Mouse (Mus musculus): Measurements from ENCODE around the gene Skap1.

Gene Skap1

DNA sequence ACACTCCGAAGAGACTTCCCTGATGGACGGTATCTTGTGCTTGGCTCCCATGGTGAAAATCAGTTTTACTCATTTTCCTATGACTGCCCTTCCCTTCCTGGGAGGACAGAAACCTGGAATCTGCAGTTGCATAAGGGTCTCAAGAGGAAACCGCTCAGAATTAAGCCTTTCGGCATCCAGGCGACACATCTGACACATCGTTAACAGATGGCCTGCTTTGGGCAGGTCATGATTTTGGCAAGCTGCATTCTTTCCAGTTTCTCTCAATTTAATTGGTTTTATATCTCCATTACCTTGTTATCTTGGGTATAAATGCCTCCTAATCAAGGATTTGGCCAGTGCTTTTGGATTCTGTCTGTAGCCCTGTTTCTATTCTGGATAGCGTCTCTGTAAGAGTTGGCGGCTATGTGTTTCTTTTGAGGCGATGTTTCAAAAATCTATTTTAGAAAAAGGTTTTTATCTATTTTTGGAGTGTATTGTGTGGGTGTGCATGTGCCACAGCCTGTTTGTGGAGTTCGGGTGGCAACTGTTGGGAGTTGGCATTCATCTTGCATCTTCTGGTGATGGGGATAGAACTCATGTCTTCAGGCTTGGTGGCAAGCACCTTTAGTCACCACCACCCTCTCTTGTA is 1.1 kb downstream of the Skap1 start:
- DNase-seq (ENCODE audit: low spot score): no peak

DNA sequence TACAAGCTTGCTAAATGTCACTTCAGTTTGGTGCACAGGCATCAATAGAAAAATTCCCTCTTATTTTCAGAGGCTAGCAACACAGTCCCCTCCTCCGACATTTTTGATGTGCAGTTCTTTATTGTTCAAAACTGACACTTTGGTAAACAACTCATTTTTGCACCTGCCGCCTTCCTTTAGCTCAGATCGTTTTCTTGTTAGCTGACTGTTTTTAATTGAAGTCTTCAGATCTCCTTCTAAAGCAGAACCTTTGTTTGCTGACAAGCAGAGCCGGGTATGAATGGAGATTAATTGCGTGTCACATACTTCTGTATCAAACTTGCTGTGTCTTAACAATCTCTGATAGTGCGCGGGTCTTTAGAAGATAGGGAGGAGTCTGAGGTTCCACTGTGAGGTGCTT is 2.0 kb downstream of the Skap1 start:
- DNase-seq (ENCODE audit: low spot score): no peak

DNA sequence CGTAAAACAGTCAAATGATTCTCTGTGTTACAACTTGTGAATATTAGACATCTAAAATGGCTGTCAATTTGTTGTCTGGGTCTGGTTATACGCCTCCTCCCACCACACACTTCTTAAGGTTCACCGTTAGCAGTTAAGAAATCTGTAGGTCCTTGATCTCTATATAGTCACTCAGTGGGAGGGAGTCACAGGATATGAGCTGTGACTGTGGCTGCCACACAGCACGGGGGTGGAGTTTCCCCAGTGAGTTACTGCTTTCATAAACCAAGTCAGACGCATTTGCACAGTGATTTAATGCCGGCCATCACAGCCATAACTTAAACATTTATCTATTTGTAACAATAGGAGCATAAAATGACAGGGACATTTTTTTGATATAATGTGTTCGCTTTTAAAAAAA is 2.6 kb downstream of the Skap1 start:
- DNase-seq (ENCODE audit: low spot score): no peak

DNA sequence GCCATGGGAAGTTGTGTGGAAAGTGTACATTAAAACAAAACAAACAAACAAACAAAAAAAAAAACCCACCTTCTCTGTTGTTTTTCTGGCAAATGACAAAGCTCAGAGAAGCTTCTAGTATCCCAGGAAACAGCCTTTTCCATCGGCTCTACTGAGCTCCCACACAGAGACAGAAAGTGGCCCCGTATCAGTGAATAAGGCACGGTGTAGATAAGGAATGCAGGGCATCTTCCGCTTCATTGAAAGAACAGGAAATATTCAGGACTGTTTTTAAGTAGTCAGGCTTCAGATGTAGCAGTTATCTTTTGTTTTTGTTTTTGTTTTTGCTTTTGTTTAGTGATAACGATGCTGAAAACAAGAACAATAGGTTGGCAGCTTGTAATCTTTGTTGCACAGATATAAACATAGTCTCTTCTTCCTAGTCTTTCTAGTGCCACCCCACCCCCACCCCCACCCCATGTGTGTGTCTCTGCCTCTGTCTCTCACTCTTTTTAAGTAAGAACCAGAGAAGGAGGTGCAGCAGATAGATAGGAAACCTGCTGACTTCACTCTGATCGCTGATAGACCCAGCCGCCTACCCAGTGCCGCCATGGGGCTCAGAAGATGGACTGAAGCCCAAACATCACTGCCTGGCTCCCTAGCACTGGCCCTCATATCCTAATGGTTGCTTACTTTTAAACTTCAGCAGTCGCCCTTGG is 3.8 kb downstream of the Skap1 start:
- DNase-seq (ENCODE audit: low spot score): no peak

DNA sequence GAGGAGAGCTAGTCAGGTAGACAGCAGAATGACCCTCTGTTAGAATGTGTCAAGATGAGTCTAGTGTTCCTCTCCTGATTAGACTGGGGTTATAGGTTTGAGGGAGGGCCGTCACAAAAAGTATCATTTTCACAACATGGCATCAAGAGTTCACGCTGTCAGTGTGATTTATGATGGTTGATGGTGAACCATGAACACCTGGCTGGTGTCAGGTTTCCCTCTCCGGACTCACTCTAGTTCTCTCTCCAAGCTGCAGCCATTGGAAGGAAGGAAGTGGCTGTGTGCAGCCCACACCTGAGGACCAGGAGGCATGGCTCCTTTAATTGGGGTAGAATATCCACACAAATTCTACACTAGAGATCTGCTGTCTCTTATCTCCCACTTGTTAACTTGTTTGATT is 18.3 kb downstream of the Skap1 start:
- DNase-seq (ENCODE audit: low spot score): no peak

DNA sequence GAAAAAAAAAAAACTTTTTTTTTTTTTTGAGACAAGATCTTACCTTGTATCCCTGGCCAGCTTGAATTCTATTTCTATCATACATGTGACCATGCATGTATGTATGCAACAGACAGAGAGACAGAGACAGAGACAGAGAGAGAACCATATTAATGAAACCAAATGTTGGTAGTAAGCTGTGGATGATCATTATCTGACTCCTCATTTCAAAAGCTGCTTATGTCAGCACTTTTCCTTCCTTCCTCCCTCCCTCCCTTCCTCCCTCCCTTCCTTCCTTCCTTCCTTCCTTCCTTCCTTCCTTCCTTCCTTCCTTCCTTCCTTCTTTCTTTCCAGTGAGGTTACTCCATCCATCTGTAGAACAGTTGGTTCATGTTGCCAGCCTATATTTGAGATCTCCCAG is 18.8 kb downstream of the Skap1 start:
- no peak for DNase-seq (ENCODE audit: low spot score)

DNA sequence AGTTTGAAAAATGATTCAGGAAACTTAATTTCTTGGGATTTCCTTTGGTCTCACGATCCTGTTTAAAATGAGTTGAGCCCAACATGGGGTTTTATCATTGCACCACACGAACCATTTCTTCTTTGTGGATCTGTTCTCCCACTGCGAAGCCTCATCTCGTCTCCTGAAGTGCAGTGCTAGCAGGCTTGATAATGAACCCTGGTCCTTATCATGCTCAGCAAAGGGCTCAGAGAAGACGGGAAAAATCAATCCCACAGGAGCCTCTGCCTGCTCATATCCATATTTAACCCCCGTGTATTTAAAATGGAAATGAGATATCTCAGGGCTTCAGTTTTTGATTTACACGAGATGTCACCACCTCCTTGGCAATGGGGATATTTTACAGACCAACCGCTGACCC is 34.1 kb downstream of the Skap1 start:
- DNase-seq (ENCODE audit: low spot score): no peak

DNA sequence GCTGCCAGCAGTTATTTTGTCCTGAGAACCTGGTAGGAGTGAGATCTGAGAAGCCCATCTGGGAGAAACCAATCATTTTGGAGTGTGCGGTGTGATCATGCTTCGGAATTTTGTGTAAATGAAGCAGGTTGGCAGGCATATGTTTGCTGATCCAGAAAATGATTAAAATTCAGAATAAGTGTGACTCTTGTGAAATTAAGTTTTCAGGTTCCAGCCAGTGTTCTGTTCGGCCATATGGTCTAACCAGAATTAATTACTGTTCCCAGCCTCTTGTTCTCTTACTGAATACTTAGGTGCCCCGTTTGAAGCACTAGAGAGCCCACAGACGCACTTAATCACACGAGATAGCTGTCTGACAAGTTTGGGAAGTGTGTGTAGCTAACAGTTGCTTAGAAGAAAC is 36.6 kb downstream of the Skap1 start:
- no peak for DNase-seq (ENCODE audit: low spot score)

DNA sequence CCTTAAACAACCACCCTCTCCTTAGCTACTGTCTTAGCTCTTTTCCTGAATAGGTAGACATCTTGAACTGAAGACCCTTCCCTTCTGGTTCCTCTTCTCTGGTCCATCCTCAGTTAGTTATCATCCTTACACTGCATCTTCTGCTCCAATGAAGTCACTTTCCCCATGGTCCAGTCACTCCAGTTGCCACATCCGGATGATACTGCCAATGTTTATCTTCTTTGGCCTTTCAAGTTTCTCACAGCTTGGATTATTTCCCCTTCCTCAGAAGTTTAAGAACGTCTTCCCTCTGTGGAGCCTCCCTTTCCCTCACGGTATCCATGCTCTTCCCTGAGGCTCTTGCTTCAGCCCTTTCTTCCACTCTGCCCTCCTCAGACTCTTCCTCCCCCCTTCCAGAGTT is 38.6 kb downstream of the Skap1 start:
- no peak for DNase-seq (ENCODE audit: low spot score)

DNA sequence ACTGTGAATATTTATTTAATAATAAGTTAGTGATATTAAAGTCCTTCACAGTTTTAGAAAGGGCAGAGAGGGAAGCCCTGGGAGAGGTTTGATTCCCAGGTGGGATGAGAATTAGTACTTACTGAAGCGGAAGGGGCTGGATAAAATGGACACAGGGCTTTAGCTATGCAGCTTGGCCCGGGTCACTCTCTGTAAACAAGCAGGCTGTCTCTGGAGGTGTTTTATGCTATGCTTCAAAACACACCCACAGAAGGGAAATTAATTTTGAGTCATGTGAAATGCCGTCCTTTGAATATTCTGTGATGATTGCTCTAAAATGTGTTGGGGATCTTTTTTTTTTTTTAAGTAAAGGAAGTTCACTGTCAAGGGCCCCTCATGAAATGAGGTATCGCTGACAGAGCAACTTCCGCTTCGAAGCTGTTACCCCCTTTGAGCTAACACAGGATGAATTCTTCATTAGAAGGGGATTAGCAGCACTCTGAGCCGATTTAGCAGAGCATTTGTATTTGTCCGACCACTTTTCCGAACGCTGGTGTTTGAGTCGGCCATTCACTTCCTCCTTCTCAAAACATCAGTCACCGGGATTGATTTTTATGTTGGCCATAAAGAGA is 40.2 kb downstream of the Skap1 start:
- no peak for DNase-seq (ENCODE audit: low spot score)

DNA sequence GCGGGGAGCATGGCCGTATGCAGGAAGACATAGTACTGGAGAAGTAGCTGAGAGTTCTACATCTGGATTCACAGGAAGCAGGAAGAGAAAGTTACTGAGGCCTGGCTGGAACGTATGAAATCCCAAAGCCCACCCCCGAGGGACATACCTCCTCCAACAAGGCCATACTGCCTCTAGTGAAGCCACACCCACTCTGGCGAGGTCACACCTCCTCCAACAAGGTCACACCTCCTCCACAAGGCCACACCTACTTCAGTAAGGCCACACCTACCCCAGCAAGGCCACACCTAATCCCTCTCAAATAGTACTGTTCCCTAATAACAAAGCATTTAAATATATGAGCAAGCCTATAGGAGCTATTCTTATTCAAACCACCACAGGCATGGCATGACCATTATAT is 41.4 kb downstream of the Skap1 start:
- no peak for DNase-seq (ENCODE audit: low spot score)

DNA sequence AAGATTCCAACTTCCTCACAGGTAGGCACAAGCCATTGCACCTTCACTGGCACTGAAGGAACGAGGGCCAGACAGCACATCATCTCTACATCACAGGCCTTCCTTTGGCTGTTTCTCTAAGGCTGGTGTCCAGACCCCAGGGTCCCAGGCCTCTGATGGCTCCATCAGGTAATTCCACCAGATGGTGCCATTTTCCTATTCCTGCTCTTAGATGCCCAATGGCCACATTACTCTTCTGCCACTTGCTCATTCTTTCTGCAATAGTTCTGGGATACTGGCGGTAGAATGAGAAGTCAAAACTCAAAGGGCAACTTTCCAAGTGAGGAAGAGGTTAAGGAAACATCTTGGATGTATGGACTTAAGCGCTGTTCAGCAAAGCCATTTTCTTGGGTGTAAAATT is 50.8 kb downstream of the Skap1 start:
- DNase-seq (ENCODE audit: low spot score): no peak

DNA sequence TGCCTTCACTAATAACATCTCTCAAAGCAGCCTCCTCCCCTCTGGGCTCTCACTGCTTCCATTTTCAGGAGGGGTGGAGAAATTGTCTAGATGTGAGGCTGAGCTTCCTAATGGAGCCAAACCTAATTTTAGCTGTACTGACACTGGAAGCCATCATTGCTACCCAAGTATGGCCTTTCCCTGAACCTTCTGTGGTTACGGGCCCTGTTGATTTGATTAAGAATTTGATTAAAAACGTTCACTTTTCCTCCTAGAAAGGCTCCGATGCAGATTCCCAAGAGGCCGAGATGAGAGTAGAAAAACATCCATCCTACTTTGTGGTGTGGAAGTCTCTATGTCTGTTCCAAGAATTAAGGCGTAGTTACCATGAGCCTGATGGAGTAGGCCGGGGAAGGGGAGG is 60.1 kb downstream of the Skap1 start:
- DNase-seq (ENCODE audit: low spot score): no peak

DNA sequence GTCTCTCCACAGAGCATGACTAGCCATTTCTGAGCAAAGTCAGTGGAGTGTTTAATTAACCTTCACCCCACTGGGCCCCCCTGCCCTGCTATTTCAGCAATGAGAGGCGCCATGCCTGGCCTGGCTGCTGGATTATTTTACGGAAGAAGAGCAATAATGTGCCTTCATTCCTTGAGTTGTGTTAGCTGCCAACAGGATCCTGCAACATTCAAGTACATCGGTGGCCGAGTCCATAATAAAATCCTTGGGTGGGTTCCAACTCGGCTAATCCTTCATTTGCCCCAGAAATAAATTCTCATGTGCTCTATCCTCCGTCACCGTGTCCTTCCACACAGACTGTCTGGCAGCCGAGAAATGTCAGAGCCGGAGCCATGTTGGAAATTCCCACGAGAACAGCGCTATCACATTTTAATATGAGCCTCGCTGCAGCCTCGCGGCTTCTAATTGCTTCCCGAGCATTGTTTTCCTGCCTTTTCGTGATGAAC is 61.8 kb downstream of the Skap1 start:
- DNase-seq (ENCODE audit: low spot score): no peak

DNA sequence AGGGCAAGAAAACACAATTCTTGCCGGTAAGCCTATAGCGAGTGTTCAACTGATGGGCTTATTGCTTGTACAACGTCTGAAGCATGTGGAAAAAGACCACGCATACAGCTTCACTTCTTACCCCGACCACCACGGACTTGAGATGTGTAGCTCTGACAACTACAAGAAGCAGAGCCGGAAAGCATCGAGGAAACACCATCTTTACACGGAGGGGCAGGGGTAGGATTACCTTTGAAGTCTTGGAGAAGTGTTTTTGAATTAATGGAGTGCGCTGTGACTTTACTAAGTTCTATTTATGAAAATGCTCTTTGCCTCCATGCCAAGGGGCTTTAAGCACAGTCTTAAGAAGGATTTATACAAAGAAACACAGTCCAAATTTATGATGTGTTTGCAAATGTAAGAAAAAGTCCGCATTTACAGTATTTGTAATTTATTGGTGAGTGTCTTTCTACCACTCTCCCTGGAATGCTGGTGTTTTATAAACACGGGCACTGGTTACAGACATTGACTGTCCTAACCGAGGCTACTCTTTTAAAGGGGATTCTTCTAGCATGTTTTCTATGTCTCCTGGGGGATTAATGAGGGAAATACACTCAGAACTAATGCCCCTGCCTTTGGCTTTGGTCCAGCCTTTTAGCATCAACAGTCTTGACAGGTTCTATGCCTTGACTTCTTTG is 67.5 kb downstream of the Skap1 start:
- DNase-seq (ENCODE audit: low spot score): no peak

DNA sequence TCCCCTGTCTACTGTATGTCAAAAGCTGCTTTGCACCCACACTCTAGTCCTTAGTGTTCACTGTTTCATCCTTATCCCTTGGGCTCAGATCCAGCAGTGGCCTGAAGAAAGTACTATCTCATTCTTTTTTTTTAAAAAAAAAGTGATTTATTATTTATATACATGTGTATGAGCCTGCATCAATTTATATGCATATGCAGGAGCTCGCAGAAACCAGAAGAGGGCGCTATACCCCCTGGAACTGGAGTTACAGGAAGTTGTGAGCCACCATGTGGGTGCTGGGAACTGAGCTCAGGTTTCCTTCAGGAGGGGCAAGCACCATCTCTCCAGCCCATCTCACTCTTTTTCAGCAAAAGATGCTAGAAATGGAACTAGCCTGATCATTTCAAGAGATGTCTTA is 70.1 kb downstream of the Skap1 start:
- DNase-seq (ENCODE audit: low spot score): no peak

DNA sequence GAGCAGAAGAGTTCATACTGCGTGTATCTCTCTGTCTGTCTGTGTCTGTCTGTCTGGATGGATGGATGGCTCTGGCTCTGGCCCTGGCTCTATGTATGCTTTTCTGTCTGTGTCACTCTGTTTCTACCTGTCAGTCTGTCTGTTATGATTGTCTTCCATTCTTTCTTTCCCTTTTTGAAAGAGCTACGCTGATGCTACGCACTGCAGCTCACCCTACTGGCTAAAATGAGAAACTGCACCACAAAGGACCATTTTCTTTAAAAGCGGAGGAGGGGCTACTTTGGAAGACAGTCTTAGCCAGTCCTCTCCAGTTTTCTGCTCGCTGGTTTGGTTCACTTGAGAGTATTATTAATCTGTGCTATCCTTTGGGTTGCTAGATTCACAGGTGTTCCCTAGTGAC is 71.8 kb downstream of the Skap1 start:
- no peak for DNase-seq (ENCODE audit: low spot score)

DNA sequence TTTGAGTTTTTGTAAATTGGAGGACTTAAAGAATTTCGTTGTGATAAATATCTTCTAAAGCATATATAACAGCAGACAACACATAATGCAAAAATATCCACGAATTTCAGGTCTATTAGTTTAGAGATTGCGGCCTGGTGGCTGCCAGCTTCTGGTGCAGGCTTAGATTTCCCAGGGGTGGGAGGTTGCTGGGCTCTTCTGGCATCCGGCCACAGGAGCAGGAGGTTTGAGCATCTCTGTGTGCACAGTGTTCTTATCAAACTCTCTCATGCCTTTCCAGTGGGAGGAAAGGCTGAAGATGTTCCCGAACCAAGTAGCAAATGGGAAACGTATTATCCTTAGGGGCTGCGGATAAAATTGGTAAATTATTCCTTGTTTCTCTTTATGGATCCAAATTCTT is 77.6 kb downstream of the Skap1 start:
- no peak for DNase-seq (ENCODE audit: low spot score)

DNA sequence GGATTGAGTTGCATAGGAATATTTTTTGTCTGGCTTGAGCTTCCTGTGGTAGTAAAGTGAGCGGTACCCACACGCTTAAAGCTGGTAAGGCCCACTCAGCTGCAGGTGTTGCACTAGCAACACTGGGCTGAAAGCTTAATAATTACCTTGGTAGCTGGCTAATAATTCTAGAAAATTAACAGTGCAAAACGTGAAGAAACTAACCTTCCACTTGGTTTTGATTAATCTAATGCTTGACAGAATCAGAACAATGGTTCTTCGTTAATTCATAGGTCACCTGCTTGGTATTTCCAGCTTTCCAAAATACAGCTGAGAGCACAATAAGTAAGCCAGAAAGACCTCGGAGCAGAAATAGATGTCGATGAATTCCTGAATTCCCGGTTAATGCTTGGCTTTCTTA is 78.2 kb downstream of the Skap1 start:
- no peak for DNase-seq (ENCODE audit: low spot score)

DNA sequence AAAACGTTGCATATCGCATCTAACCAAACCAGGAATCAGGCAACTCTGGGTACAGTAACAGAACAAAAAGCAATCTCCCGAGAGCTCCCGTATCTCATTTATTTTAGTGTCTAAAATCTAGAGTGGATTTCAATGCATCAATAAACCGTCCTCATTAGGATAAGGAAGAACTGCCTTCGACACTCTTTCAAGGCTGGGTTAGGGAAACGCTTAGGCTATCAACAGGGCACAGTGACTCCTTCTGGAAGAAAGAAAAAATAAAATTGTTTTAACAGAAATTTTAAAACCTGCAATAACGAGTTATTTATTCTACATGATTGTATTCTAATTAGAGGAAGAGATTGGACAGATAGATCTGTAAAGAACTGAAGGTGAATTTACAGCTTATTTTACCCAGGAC is 82.0 kb downstream of the Skap1 start:
- no peak for DNase-seq (ENCODE audit: low spot score)

DNA sequence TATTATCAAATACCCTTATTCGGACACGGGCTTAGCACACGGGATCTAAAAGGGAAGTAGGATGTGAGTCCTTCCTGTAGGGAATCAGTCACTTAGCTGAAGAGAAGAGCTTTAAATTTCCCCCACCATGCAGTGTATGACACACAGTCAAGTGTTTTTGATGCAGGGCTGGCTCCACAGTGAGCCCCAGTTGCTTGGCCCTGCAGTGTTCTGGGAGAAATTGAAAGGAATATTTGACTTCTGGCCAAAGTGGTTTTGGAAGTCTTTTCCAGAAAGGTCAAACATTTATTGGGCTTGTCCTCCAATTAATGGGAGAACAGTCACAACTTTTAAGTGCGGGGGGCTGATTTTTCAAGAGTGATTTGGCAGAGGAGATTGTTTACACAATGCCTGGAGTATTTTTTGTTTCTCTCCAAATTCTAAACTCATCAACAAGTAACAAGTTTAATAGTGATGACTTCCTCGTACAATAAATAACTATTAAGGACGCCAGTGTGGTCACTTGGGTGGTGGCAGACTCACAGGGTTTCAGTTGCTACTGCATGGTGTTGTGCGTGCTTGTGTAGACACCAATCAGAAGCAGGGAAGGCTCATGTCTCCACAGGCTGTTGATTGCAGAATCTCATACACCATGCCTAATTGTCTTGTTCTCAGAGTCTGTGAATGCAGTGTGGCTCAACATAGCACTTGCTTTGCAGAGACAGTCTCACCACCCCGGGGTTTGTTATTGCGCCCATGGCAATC is 86.7 kb downstream of the Skap1 start:
- no peak for DNase-seq (ENCODE audit: low spot score)

DNA sequence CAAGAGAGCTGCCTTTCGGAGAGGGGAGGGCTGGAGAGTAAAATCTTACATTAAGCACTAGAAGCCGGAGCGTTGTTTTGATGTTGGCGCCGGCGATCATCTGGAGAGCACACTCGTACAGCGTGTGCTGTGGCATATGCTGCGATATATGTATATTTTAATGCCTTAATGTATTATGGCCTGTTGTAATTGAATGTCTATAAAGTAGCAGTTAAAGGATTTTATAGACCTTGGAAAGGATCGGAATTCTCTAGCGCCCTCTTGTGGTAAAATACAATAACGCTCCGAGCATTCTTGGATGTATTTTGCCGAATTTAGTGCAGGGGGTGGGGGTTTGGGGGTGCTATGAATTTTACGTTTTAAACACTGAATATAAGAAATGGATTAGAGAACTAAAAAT is 88.7 kb downstream of the Skap1 start:
- DNase-seq (ENCODE audit: low spot score): no peak

Data from ovary, postnatal 10 days (tissue).